Mouse (Mus musculus): ENCODE data around the gene Lrrc51.

GRCm38 (mm10) chr7:101973730-101974129 is 40.0 kb upstream of the Lrrc51 start:
- TF ChIP-seq GATA1 (IDR thresholded peaks at IDR 0.05; ENCODE audit: borderline replicate concordance, low read length) (no peak), CTCF (IDR thresholded peaks at IDR 0.05; ENCODE audit: low read depth, low read length) (no peak), TAL1 (conservative IDR thresholded peaks at IDR 0.05; ENCODE audit: low read depth, low read length) (no peak)
